Mouse (Mus musculus) lung, postnatal 25 days (tissue): ENCODE results near the gene Fscn2.
A peak's percentile ranks its signal among the peaks of the same experiment; 100 is the strongest.

Experiments
- DNase-seq: peaks from one replicate; pipeline ENCODE4 v3.0.0; 2022; ENCODE audit warnings: low spot score

Gene Fscn2

GRCm38 (mm10) chr11:120361295-120361694, at the start of gene Fscn2:
Gene Fscn2 (plus strand): TSS chr11:120361534.
- no peak for DNase-seq

GRCm38 (mm10) chr11:120311561-120311960, 49.8 kb upstream of the Fscn2 start:
- peak; percentile 72 for DNase-seq

DNA sequence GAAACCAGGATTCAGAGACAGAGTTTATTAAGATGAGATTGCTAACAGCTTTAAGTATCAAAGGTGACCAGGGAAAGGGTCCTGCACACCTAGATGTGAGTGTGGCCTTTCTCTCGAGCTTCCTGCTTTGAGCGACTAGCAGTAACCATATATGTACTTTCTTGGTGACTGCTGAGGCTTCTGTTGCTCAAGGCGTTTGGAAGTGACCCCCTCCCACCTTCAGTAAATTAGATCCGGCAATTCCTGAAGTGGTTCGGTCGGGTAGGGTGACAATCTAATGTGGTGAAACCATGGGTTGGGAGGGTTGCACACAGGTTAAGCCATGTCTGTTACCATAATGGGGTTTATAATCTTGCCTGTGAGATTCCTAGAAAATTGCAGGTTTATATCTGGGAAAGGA, 49.3 kb upstream of the Fscn2 start:
- DNase-seq = no peak

DNA sequence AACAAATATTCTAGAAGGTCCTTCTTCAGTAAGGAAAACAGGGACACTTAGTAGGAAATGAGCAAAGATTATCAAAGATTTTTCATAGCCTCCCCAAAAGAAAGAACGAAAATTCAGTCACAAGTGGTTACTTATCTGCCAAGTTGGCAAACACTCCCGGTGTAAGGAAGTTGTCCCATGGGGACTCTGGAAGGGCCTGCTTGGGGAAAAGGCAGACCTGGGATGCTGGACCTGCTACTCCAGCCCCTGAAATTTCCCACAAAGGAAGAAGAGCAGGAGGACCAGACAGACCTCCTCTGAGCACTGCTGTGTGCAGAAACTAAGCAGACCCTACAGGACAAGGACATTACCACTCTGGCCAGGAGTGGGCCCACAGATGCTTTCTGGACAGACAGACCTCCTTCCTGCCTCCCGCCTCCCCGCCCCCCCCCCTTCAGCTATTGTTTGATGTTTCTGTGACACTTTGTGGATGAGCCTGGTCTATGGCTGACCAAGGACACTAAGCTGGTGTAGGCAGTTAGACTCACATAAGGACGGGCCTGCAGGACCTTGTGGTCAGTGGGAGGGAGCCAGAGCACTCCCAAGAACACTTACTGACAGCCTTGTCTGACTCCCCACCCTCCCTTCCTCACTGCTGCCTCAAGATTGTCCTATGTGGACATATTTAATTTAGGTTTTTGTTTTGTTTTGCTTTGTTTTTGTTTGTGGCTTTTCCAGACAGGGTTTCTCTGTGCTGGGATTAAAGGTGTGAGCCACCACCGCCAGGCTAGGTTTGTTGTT, 47.2 kb upstream of the Fscn2 start:
- no peak for DNase-seq

GRCm38 (mm10) chr11:120314721-120315415, 46.5 kb upstream of the Fscn2 start:
- DNase-seq = no peak

DNA sequence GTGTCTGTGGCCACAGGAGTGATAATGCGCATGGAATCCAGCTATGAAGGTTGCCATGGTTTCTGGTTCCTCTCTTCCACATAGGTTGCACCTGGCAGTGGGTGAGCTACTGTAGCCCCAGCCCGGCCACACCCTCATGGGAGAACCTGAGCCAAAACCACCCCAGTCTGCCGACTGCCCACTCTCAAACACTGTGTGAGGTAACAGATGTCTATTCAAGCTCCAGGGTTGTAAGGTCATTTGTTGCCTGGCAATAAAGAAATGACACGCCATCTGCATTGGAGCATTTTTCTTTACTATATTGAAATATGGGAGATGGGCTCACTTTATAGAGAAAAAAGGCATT, 45.9 kb upstream of the Fscn2 start:
- no peak for DNase-seq

- DNase-seq = peak; percentile 96
Measured at GRCm38 (mm10) chr11:120315832-120316689, 45.3 kb upstream of the Fscn2 start.

DNA sequence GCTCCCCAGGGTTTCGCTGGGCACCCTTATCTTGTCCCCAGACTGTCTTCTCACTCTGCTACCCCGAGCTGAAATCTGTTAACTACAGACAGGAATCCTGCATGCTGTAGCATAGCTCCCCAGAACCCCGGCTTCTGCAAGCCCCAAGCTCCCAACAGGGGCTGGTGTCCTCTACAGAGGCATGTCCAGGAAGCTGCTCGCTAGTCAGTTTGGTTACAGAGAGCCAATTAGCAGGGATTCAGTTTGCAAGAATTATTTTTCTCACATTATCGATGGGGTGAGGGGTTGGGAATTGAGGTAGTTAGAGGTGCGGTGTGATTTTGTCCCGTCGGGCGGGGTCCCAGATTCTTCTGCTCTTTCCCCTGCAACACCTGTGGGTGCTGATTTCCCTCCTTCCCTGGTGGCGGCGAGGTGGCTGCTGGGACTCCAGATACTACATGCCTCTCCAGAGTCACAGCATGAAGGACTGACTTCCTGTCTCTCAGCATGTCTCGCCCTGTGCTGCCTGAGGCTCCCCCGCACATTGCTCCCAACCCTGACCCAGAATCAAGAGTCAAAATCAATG, 44.6 kb upstream of the Fscn2 start:
- peak; percentile 48 for DNase-seq

- no peak for DNase-seq
Measured at GRCm38 (mm10) chr11:120317456-120317855, 43.9 kb upstream of the Fscn2 start.

DNA sequence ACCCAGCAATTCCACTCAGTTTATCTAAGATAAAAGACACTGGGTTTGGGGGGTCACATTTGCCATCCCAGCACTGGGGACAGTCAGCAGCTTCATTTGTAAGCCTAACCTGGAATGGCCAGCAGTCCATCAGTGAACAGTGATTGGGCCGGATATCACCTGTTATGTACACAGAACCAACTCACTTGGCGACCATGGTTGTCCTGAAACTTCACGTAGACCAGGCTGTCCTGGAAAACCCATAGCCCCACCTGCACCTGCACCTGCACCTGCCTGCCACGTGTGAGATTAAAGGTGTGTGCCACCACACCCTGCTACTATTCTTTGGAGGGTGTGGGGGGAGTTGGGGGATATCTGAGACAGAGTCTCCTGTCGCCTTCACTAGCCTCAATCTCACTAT, 42.0 kb upstream of the Fscn2 start:
- DNase-seq = no peak

- DNase-seq = no peak
Measured at GRCm38 (mm10) chr11:120320156-120320555, 41.2 kb upstream of the Fscn2 start.

GRCm38 (mm10) chr11:120335431-120336021, 25.8 kb upstream of the Fscn2 start:
- DNase-seq = no peak

DNA sequence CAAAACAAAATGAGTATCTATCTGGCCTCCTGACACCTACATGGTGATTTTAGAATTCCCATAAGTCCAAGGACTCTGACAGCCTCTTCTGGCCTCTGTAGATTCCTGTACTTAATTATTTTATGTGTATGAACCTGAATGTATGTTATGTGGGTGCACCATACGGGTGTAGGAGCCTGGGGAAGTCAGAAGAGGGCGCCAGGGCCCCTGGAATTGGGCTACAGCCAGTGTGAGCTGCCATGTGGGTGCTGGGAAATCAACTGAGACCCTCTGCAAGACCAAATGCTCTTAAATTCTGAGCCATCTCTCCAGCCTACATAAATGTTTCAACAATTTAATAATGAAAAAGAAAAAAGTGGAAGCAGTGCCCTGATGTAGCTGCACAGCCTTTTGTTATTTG, 23.9 kb upstream of the Fscn2 start:
- no peak for DNase-seq

GRCm38 (mm10) chr11:120338786-120339185, 22.5 kb upstream of the Fscn2 start:
- no peak for DNase-seq

GRCm38 (mm10) chr11:120339978-120340513, 21.3 kb upstream of the Fscn2 start:
- DNase-seq = no peak

GRCm38 (mm10) chr11:120341661-120342060, 19.7 kb upstream of the Fscn2 start:
- DNase-seq = no peak

GRCm38 (mm10) chr11:120342656-120343160, 18.6 kb upstream of the Fscn2 start:
- no peak for DNase-seq

DNA sequence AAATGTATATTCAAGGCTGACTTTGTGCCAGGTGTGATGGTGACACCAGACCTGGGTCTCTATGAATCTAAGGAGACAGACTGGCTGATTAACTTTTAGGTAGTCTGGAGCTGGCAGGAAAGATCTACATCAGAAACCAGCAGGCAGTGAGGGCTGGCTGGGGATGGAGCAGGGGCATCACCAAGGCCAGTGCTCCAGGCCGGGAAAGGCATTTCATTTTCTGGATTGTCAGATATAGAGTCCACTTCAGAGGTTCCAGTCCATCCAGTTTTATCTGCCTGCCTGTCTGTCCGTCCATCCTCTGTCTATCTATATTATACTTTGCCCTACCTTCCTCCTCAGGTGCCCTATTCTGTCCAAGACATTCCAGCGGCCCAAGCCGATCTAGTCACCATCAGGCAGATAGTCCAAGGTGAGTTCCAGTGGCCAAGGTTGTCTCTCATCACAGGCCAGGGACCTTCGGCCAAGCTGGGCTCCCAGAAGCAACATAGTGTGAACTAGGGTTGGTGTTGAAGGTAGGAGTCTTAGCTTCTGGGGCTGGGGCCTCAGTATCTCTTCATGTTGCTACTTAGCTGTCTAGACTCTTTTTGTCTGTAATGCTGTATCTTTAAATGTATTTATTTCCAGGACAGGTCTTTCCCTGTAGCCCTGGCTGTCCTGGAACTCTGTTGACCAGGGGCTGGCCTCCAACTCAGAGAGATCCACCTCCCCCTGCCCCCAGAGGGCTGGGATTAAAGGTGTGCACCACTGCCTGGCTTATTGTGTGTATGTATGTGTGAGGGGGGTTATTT, 17.6 kb upstream of the Fscn2 start:
- no peak for DNase-seq

GRCm38 (mm10) chr11:120344310-120344920, 16.9 kb upstream of the Fscn2 start:
- no peak for DNase-seq

GRCm38 (mm10) chr11:120345067-120345681, 16.2 kb upstream of the Fscn2 start:
- peak; percentile 68 for DNase-seq
